Mouse (Mus musculus) embryonic facial prominence, embryonic 10.5 days (tissue): ENCODE results near the gene Rarg. TPM values are rescaled to one million over a fixed set of nuclear protein-coding genes. Genes with fewer than 3 reads are reported as not detected.
A peak's percentile ranks its signal among the peaks of the same experiment; 100 is the strongest.

Experiments used
- DNase-seq: peaks from one replicate; pipeline ENCODE4 v3.0.0-alpha.2; 2017; ENCODE audit warnings: low spot score
- H3K27ac ChIP-seq: fragments of 300-500 bp; sonication (generic); replicated peaks from 2 replicates; pipeline ENCODE4 v1.5.1; 2016; ENCODE audit warnings: mild to moderate bottlenecking
- H3K27me3 ChIP-seq: fragments of 300-500 bp; sonication (generic); replicated peaks from 2 replicates; pipeline ENCODE4 v1.6.1; 2016; ENCODE audit warnings: low read depth, mild to moderate bottlenecking; ENCODE audit not compliant: poor library complexity, severe bottlenecking
- H3K36me3 ChIP-seq: fragments of 300-500 bp; sonication (generic); replicated peaks from 2 replicates; pipeline ENCODE4 v1.6.1; 2016; ENCODE audit warnings: mild to moderate bottlenecking, moderate library complexity
- H3K4me1 ChIP-seq: fragments of 300-500 bp; sonication (generic); 2 replicates; pipeline ENCODE4 v1.6.1; 2016
- H3K4me3 ChIP-seq: fragments of 300-500 bp; sonication (generic); 2 replicates; pipeline ENCODE4 v1.5.1; 2016; ENCODE audit warnings: mild to moderate bottlenecking, moderate library complexity
- H3K9me3 ChIP-seq: fragments of 300-500 bp; sonication (generic); 2 replicates; pipeline ENCODE4 v1.6.1; 2016; ENCODE audit warnings: mild to moderate bottlenecking
- WGBS: fragments of 180-500 bp; shearing (Covaris S2); methylation state at CpG from one replicate; pipeline ENCODE4 v1.1.7; 2016; 5-methylcytosine and 5-hydroxymethylcytosine counted together
- polyA plus RNA-seq: library from polyadenylated mRNA; unstranded; fragments of >200 nt; fragmentation: Nextera tagmentation; extraction: Ambion mirVana; gene quantifications from 2 replicates; pipeline ENCODE4 v1.2.1, GENCODE M21; 2016

Rarg gene
- polyA plus RNA-seq, 1 experiment from 2014 or later: 90.2 TPM

- H3K4me1 ChIP-seq: peaks cover 41% of the 10 kb centered on the region
- 88% methylated on average over 10 of the region's 10 CpGs for WGBS
- H3K27ac ChIP-seq: peak overlapping the region; percentile 59
- DNase-seq: no peak
- no peak overlapping the region for H3K4me3 ChIP-seq
- peaks cover 55% of the 10 kb centered on the region for H3K36me3 ChIP-seq
- H3K27me3 ChIP-seq: no peaks in the 10 kb centered on the region
- no peaks in the 10 kb centered on the region for H3K9me3 ChIP-seq
Measured at GRCm38 (mm10) chr15:102188096-102188495, 69.2 kb downstream of the Rarg start.

DNA sequence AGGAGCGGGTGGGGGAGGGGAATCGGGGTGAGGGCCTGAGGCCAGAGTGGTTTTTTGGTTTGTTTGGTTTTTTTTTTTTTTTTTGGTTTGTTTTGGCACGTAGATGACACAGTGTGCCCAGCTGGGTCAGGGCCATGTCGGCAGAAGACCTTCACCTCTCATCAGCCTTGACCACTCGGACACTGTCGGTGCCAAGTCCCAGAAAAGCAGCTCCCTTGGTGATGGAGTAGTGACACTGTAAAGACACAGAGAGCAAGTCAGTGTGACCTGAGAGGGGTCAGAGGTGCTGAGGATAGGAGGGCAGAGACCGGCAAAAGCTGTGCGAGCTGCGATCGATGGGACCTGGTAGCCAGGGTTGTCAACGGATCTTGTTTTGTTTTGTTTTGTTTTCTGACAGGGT, 71.1 kb downstream of the Rarg start:
- peaks cover 24% of the 10 kb centered on the region for H3K4me1 ChIP-seq
- no peak overlapping the region for H3K27ac ChIP-seq
- no peaks in the 10 kb centered on the region for H3K27me3 ChIP-seq
- H3K4me3 ChIP-seq: no peak overlapping the region
- WGBS: 76% methylated on average over 11 of the region's 11 CpGs
- peaks cover 59% of the 10 kb centered on the region for H3K36me3 ChIP-seq
- H3K9me3 ChIP-seq: no peaks in the 10 kb centered on the region
- no peak for DNase-seq

Other genes starting within 250 kb of the Rarg start
- gene Krt18, start 229.3 kb downstream of the Rarg start, polyA plus RNA-seq: 95.2 and 101 TPM in 2 replicates
- gene Eif4b, start 183.7 kb downstream of the Rarg start, polyA plus RNA-seq: 133 and 136 TPM in 2 replicates
- gene Tns2, start 157.1 kb downstream of the Rarg start, polyA plus RNA-seq: 12.3 and 14.9 TPM in 2 replicates
- gene Spryd3, start 121.3 kb downstream of the Rarg start, polyA plus RNA-seq: 12.7 and 13.2 TPM in 2 replicates
- 0.26 and 0.36 TPM in 2 replicates for gene Igfbp6, start 113.2 kb downstream of the Rarg start, polyA plus RNA-seq
- 0.09 and 0.18 TPM in 2 replicates for gene Soat2, start 107.0 kb downstream of the Rarg start, polyA plus RNA-seq
- 77.6 and 79.3 TPM in 2 replicates for gene Zfp740, start 54.3 kb downstream of the Rarg start, polyA plus RNA-seq
- gene Csad, start 52.8 kb downstream of the Rarg start, polyA plus RNA-seq: 48.6 and 48.7 TPM in 2 replicates
- gene Itgb7, start 25.6 kb downstream of the Rarg start, polyA plus RNA-seq: 1.1 and 1.6 TPM in 2 replicates
- 0.75 and 1.3 TPM in 2 replicates for gene Gm9918, start 13.0 kb upstream of the Rarg start, polyA plus RNA-seq
- gene Mfsd5, start 21.9 kb upstream of the Rarg start, polyA plus RNA-seq: 63.2 and 66.4 TPM in 2 replicates
- gene Espl1, start 38.7 kb upstream of the Rarg start, polyA plus RNA-seq: 55.4 and 57.6 TPM in 2 replicates
- gene Pfdn5, start 68.6 kb upstream of the Rarg start, polyA plus RNA-seq: 353 and 356 TPM in 2 replicates
- 123 and 126 TPM in 2 replicates for gene Myg1, start 74.2 kb upstream of the Rarg start, polyA plus RNA-seq
- gene Aaas, start 93.3 kb upstream of the Rarg start, polyA plus RNA-seq: 135 and 137 TPM in 2 replicates
- 1.4 and 1.7 TPM in 2 replicates for gene Sp7, start 109.7 kb upstream of the Rarg start, polyA plus RNA-seq
- gene Sp1, start 148.6 kb upstream of the Rarg start, polyA plus RNA-seq: 9.9 and 10.6 TPM in 2 replicates
- 0.09 and 0.20 TPM in 2 replicates for gene Amhr2, start 187.8 kb upstream of the Rarg start, polyA plus RNA-seq
- gene Prr13, start 201.5 kb upstream of the Rarg start, polyA plus RNA-seq: 73.1 and 77.4 TPM in 2 replicates
- gene Pcbp2, start 213.0 kb upstream of the Rarg start, polyA plus RNA-seq: 206 and 217 TPM in 2 replicates
- gene Gm10337, start 246.2 kb upstream of the Rarg start, polyA plus RNA-seq: 7.6 TPM in 1 of 2 replicates, not detected in the other